Mouse (Mus musculus) kidney, adult 2 months (tissue): ENCODE data around the gene Lcn6.

ENCODE experiments used
- CTCF ChIP-seq: fragments of 200-500 bp; conservative IDR thresholded peaks from 2 replicates; pipeline ENCODE4 v1.5.1; 2011; ENCODE audit warnings: low read depth, mild to moderate bottlenecking, control low read depth, low read length, moderate library complexity, mixed read lengths; ENCODE audit not compliant: insufficient read depth, insufficient read length
- POLR2A ChIP-seq: fragments of 200-500 bp; IDR thresholded peaks from one replicate; pipeline ENCODE4 v1.6.1; 2011; ENCODE audit warnings: low read depth, low read length, control low read depth

DNA sequence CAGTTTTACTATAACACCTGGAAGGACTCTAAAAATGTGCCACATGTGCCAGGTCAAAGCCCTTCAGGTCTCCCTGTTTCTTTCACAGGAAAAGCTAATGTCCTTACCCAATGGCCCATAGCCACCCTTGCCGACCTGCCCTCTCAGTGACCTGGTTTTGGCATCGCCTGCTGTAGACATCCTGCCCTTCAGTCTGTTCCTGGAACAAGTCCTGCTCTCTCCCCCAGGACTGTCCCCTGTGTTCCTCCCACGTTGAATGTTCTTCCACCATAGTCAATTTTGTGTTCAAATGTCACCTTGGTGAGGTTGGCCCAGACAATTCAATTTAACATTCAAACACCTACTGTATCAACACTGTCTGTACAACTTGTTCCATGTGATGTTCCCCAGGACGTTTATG, 20.4 kb downstream of the Lcn6 start:
- no peak for TF ChIP-seq CTCF
- no peak for TF ChIP-seq POLR2A
